Mouse (Mus musculus) forebrain, embryonic 10.5 days (tissue): ENCODE results near the gene Hdac11. TPM values are rescaled to one million over a fixed set of nuclear protein-coding genes. Genes with fewer than 3 reads are reported as not detected.

Experiments
- DNase-seq: peaks from one replicate; pipeline ENCODE4 v3.0.0-alpha.2; 2017; ENCODE audit warnings: low spot score; ENCODE audit errors: extremely low spot score
- H3K27ac ChIP-seq: fragments of 300-500 bp; sonication (generic); 2 replicates; pipeline ENCODE4 v1.5.1; 2016; ENCODE audit warnings: mild to moderate bottlenecking
- H3K27me3 ChIP-seq: fragments of 300-500 bp; sonication (generic); 2 replicates; pipeline ENCODE4 v1.6.1; 2016; ENCODE audit warnings: mild to moderate bottlenecking; ENCODE audit not compliant: poor library complexity, severe bottlenecking
- H3K36me3 ChIP-seq: fragments of 300-500 bp; sonication (generic); replicated peaks from 2 replicates; pipeline ENCODE4 v1.6.1; 2016; ENCODE audit warnings: mild to moderate bottlenecking, moderate library complexity
- H3K4me1 ChIP-seq: fragments of 300-500 bp; sonication (generic); 2 replicates; pipeline ENCODE4 v1.6.1; 2016
- H3K4me3 ChIP-seq: fragments of 300-500 bp; sonication (generic); 2 replicates; pipeline ENCODE4 v1.5.1; 2016; ENCODE audit warnings: mild to moderate bottlenecking, moderate library complexity
- H3K9me3 ChIP-seq: fragments of 300-500 bp; sonication (generic); 2 replicates; pipeline ENCODE4 v1.6.1; 2016; ENCODE audit warnings: mild to moderate bottlenecking, moderate library complexity
- WGBS: fragments of 180-500 bp; shearing (Covaris S2); methylation state at CpG from one replicate; pipeline ENCODE4 v1.1.7; 2016; 5-methylcytosine and 5-hydroxymethylcytosine counted together
- polyA plus RNA-seq: library from polyadenylated mRNA; unstranded; fragments of >200 nt; fragmentation: Nextera tagmentation; extraction: Ambion mirVana; gene quantifications from 2 replicates; pipeline ENCODE4 v1.2.1, GENCODE M21; 2016

Hdac11 gene
- polyA plus RNA-seq, 1 experiment from 2014 or later: 9.8 TPM

- WGBS: 81% methylated on average over 9 of the region's 9 CpGs
- Histone ChIP-seq H3K4me1 (peaks cover 43% of the 10 kb centered on the region), H3K9me3 (no peaks in the 10 kb centered on the region), H3K27ac (peak overlapping the region; percentile 27; the same call in 1 of the 2 replicates), H3K27me3 (peaks cover 18% of the 10 kb centered on the region), H3K36me3 (no peaks in the 10 kb centered on the region), H3K4me3 (no peak overlapping the region)
- no peak for DNase-seq
Observed at GRCm38 (mm10) chr6:91218445-91218844, 62.0 kb downstream of the Hdac11 start.

GRCm38 (mm10) chr6:91218871-91219270 lies 62.4 kb downstream of the Hdac11 start:
- Histone ChIP-seq H3K4me1 (peaks cover 41% of the 10 kb centered on the region), H3K27ac (peak overlapping the region; percentile 27; the same call in 1 of the 2 replicates), H3K27me3 (peaks cover 14% of the 10 kb centered on the region), H3K9me3 (no peaks in the 10 kb centered on the region), H3K36me3 (no peaks in the 10 kb centered on the region), H3K4me3 (no peak overlapping the region)
- no peak for DNase-seq
- WGBS: 72% methylated on average over 3 of the region's 3 CpGs

GRCm38 (mm10) chr6:91220062-91220461 lies 63.6 kb downstream of the Hdac11 start:
- Histone ChIP-seq H3K27ac (no peak overlapping the region), H3K36me3 (no peaks in the 10 kb centered on the region), H3K4me3 (no peak overlapping the region), H3K9me3 (no peaks in the 10 kb centered on the region), H3K4me1 (peaks cover 41% of the 10 kb centered on the region), H3K27me3 (peaks cover 2% of the 10 kb centered on the region; the same call in 1 of the 2 replicates)
- no peak for DNase-seq

GRCm38 (mm10) chr6:91221094-91221493 lies 64.6 kb downstream of the Hdac11 start:
- Histone ChIP-seq H3K9me3 (no peaks in the 10 kb centered on the region), H3K4me1 (peaks cover 37% of the 10 kb centered on the region), H3K27me3 (0 out of 2 replicates have a peak, but pooled peaks cover under 1% of the 10 kb centered on the region), H3K27ac (peak overlapping the region; percentile 22; the same call in 1 of the 2 replicates), H3K36me3 (no peaks in the 10 kb centered on the region), H3K4me3 (no peak overlapping the region)
- WGBS: 5% methylated on average over 3 of the region's 3 CpGs
- no peak for DNase-seq

GRCm38 (mm10) chr6:91222694-91223346 lies 66.4 kb downstream of the Hdac11 start:
- Histone ChIP-seq H3K4me1 (peaks cover 37% of the 10 kb centered on the region), H3K4me3 (no peak overlapping the region), H3K36me3 (no peaks in the 10 kb centered on the region), H3K9me3 (no peaks in the 10 kb centered on the region), H3K27ac (no peak overlapping the region), H3K27me3 (0 out of 2 replicates have a peak, but pooled peaks cover 4% of the 10 kb centered on the region)
- DNase-seq: no peak
- WGBS: 86% methylated on average over 10 of the region's 10 CpGs

Other genes starting within 250 kb of the Hdac11 start
- 7.4 and 8.7 TPM in 2 replicates for gene Iqsec1, start 168.0 kb upstream of the Hdac11 start, polyA plus RNA-seq
- gene Nup210, start 39.8 kb upstream of the Hdac11 start, polyA plus RNA-seq: 38.6 and 41.6 TPM in 2 replicates
- gene Fbln2, start 55.8 kb downstream of the Hdac11 start, polyA plus RNA-seq: 30.5 and 35.4 TPM in 2 replicates